In genomic region chr13:55486916-55487577, GRCm38 (mm10) we compare ENCODE assay signal across 8 mouse cellular contexts. TPM values are rescaled to one million over a fixed set of nuclear protein-coding genes. Genes with fewer than 3 reads are reported as not detected.
DNase-seq lines count a peak whose midpoint lies in the region; ATAC-seq lines count a peak whose summit lies in the region.

No protein-coding gene starts in this region.

- peak; percentile 51 for DNase-seq in adrenal gland, adult 2 months
- no peak for DNase-seq in adrenal gland, postnatal 14 days
- peak; percentile 35 for DNase-seq in thymus, postnatal 14 days
- DNase-seq in thymus, postnatal 10 days (ENCODE audit: low spot score in 2 of 2) = no peak
- peak; percentile 78 for DNase-seq in hindbrain, embryonic 10.5 days (ENCODE audit: low spot score)
- DNase-seq in retina, embryonic 14.5 days (ENCODE audit: low spot score) = peak; percentile 66
- no peak for DNase-seq in urinary bladder, adult 18-20 months (ENCODE audit: low spot score in 2 of 2)

- H3K27me3 ChIP-seq in hindbrain, embryonic 10.5 days (ENCODE audit: insufficient read depth, poor library complexity, severe bottlenecking) = 0 out of 2 replicates have a peak, but pooled peaks cover 3% of the 10 kb centered on the region
- peaks cover 94% of the 10 kb centered on the region for H3K27me3 ChIP-seq in liver, embryonic 15.5 days

- peak overlapping the region; percentile 71 for H3K4me2 ChIP-seq in liver, embryonic 15.5 days

- H3K27ac ChIP-seq in hindbrain, embryonic 10.5 days = peak overlapping the region; percentile 100
- no peak overlapping the region for H3K27ac ChIP-seq in liver, embryonic 15.5 days (replicated peaks)

- WGBS in hindbrain, embryonic 10.5 days = under 1% methylated on average over 29 of the region's 29 CpGs
- 1% methylated on average over 29 of the region's 29 CpGs for WGBS in liver, embryonic 15.5 days (ENCODE audit: insufficient replicate concordance)

- peak overlapping the region; percentile 37; the same call in 1 of the 2 replicates for H3K9ac ChIP-seq in liver, embryonic 15.5 days

- no peak; the same call in 1 of the 2 replicates for ATAC-seq in liver, embryonic 15.5 days (ENCODE audit: insufficient read depth)

- H3K9me3 ChIP-seq in hindbrain, embryonic 10.5 days = no peaks in the 10 kb centered on the region
- no peaks in the 10 kb centered on the region for H3K9me3 ChIP-seq in liver, embryonic 15.5 days (replicated peaks)

- H3K36me3 ChIP-seq in hindbrain, embryonic 10.5 days = peaks cover 31% of the 10 kb centered on the region
- no peaks in the 10 kb centered on the region for H3K36me3 ChIP-seq in liver, embryonic 15.5 days (replicated peaks)

- H3K4me3 ChIP-seq in hindbrain, embryonic 10.5 days = peak overlapping the region; percentile 98
- H3K4me3 ChIP-seq in liver, embryonic 15.5 days (replicated peaks) = peak overlapping the region; percentile 56

- H3K4me1 ChIP-seq in hindbrain, embryonic 10.5 days (replicated peaks) = peaks cover 69% of the 10 kb centered on the region
- peaks cover 15% of the 10 kb centered on the region for H3K4me1 ChIP-seq in liver, embryonic 15.5 days (replicated peaks)

RNA-seq across cellular contexts. Expression of gene Dbn1, which starts 0.9 kb away (rescaled TPM):
- 10 to 100 TPM; 12.6 to 25.9 TPM for total RNA-seq in adrenal gland, adult 2 months (2021)
- 41.5 and 44.1 TPM in 2 replicates for polyA plus RNA-seq in adrenal gland, adult 2 months (2012; rRNA removed)
- 24.0 and 24.9 TPM in 2 replicates for total RNA-seq in adrenal gland, postnatal 14 days (2021)
- 420 and 518 TPM in 2 replicates for polyA plus RNA-seq in hindbrain, embryonic 10.5 days (2016; fragmentation: Nextera tagmentation; extraction: Ambion mirVana)
- 7.5 and 7.6 TPM in 2 replicates for polyA plus RNA-seq in liver, embryonic 15.5 days (2015; fragmentation: Nextera tagmentation; extraction: Ambion mirVana)

RNA-seq across cellular contexts. Expression of gene Prr7, which starts 23.0 kb away (rescaled TPM):
- 1 to 10 TPM; 1.5 to 4.1 TPM for total RNA-seq in adrenal gland, adult 2 months (2021)
- 59.0 and 66.3 TPM in 2 replicates for polyA plus RNA-seq in adrenal gland, adult 2 months (2012; rRNA removed)
- 3.1 and 6.0 TPM in 2 replicates for total RNA-seq in adrenal gland, postnatal 14 days (2021)
- 0.69 and 1.0 TPM in 2 replicates for polyA plus RNA-seq in hindbrain, embryonic 10.5 days (2016; fragmentation: Nextera tagmentation; extraction: Ambion mirVana)
- polyA plus RNA-seq in liver, embryonic 15.5 days (2015; fragmentation: Nextera tagmentation; extraction: Ambion mirVana) = not detected in 2 replicates

RNA-seq across cellular contexts. Expression of gene Pdlim7, which starts 26.4 kb away (rescaled TPM):
- 10 to 100 TPM; 15.2 to 19.5 TPM for total RNA-seq in adrenal gland, adult 2 months (2021)
- 45.2 and 52.4 TPM in 2 replicates for polyA plus RNA-seq in adrenal gland, adult 2 months (2012; rRNA removed)
- total RNA-seq in adrenal gland, postnatal 14 days (2021) = 23.8 and 26.7 TPM in 2 replicates
- 194 and 221 TPM in 2 replicates for polyA plus RNA-seq in hindbrain, embryonic 10.5 days (2016; fragmentation: Nextera tagmentation; extraction: Ambion mirVana)
- polyA plus RNA-seq in liver, embryonic 15.5 days (2015; fragmentation: Nextera tagmentation; extraction: Ambion mirVana) = 25.2 and 29.5 TPM in 2 replicates

RNA-seq across cellular contexts. Expression of gene Dok3, which starts 42.0 kb away (rescaled TPM):
- 1 to 10 TPM; 3.8 to 4.9 TPM for total RNA-seq in adrenal gland, adult 2 months (2021)
- 11.8 and 13.9 TPM in 2 replicates for polyA plus RNA-seq in adrenal gland, adult 2 months (2012; rRNA removed)
- total RNA-seq in adrenal gland, postnatal 14 days (2021) = 3.4 and 11.6 TPM in 2 replicates
- 3.5 and 3.9 TPM in 2 replicates for polyA plus RNA-seq in hindbrain, embryonic 10.5 days (2016; fragmentation: Nextera tagmentation; extraction: Ambion mirVana)
- polyA plus RNA-seq in liver, embryonic 15.5 days (2015; fragmentation: Nextera tagmentation; extraction: Ambion mirVana) = 9.6 and 11.0 TPM in 2 replicates

RNA-seq across cellular contexts. Expression of gene Grk6, which starts 42.2 kb away (rescaled TPM):
- total RNA-seq in adrenal gland, adult 2 months (2021) = 10 to 100 TPM; 28.4 to 36.5 TPM
- 48.5 and 70.5 TPM in 2 replicates for polyA plus RNA-seq in adrenal gland, adult 2 months (2012; rRNA removed)
- 35.3 and 55.4 TPM in 2 replicates for total RNA-seq in adrenal gland, postnatal 14 days (2021)
- 51.5 and 52.3 TPM in 2 replicates for polyA plus RNA-seq in hindbrain, embryonic 10.5 days (2016; fragmentation: Nextera tagmentation; extraction: Ambion mirVana)
- 24.3 and 27.6 TPM in 2 replicates for polyA plus RNA-seq in liver, embryonic 15.5 days (2015; fragmentation: Nextera tagmentation; extraction: Ambion mirVana)

Comparison
In these comparisons a context has a peak if more than half of its experiments do, and no peak if none do; other contexts are left out.
1. DNase-seq: peak in adrenal gland, adult 2 months (single experiment), thymus, postnatal 14 days (single experiment), hindbrain, embryonic 10.5 days (single experiment) and retina, embryonic 14.5 days (single experiment); none in adrenal gland, postnatal 14 days (single experiment), thymus, postnatal 10 days (0 of 2) and urinary bladder, adult 18-20 months (0 of 2).
2. RNA of gene Prr7, which starts 23.0 kb away (polyA plus RNA-seq): 59.0 to 66.3 TPM in adrenal gland, adult 2 months; 0.69 to 1.0 TPM in hindbrain, embryonic 10.5 days and not detected in liver, embryonic 15.5 days; every median in the first group is over 10 times any median in the second.